Mouse (Mus musculus) megakaryocyte, embryonic 14.5 days (primary cell): ENCODE results near the gene Mgme1. TPM values are rescaled to one million over a fixed set of nuclear protein-coding genes. Genes with fewer than 3 reads are reported as not detected.

Experiments
- H3K27me3 ChIP-seq: replicated peaks from 2 replicates; pipeline ENCODE3; 2012; ENCODE audit warnings: inconsistent platforms
- H3K36me3 ChIP-seq: replicated peaks from 2 replicates; pipeline ENCODE3; 2012; ENCODE audit warnings: low read length, inconsistent platforms, mixed read lengths
- H3K4me1 ChIP-seq: 2 replicates; pipeline ENCODE4 v1.6.1; 2012; ENCODE audit warnings: inconsistent platforms
- H3K4me3 ChIP-seq: replicated peaks from 2 replicates; pipeline ENCODE3; 2012; ENCODE audit warnings: moderate library complexity, mild to moderate bottlenecking, inconsistent platforms
- H3K9me3 ChIP-seq: 2 replicates; pipeline ENCODE4 v1.6.1; 2012; ENCODE audit warnings: inconsistent platforms
- FLI1 ChIP-seq: IDR thresholded peaks from 2 replicates; pipeline ENCODE4 v1.6.1; 2012; ENCODE audit warnings: low read length, inconsistent platforms, mixed read lengths
- GATA1 ChIP-seq: IDR thresholded peaks from 3 replicates; pipeline ENCODE4 v1.6.1; 2012; ENCODE audit warnings: mixed read lengths, low read length, inconsistent platforms, borderline replicate concordance
- polyA plus RNA-seq: library from polyadenylated mRNA; stranded (reverse); fragments of >175 nt; gene quantifications from 2 replicates; pipeline ENCODE4 v1.2.3, GENCODE M21; 2012; ENCODE audit warnings: low replicate concordance; ENCODE audit not compliant: insufficient read depth

Mgme1 gene
- polyA plus RNA-seq, 1 experiment, result 1.2 TPM

DNA sequence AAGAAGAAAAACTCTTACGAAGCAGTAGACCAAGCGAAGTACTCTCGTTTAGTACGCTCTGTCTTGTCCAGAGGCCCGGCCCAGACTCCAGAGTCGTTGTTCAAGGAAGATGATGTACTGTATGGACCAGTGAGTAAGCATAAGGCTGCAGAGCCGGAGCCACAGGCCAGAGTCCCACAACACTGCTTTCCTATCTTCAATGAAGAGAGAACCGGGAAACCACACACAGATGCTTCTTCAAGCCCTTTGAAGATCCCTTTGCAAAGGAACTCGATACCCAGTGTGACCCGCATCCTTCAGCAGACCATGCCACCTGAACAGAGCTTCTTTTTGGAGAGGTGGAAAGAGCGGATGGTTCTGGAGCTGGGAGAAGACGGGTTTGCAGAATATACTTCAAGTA lies 1.6 kb downstream of the Mgme1 start:
- no peaks in the 10 kb centered on the region for H3K9me3 ChIP-seq
- TF ChIP-seq GATA1, result no peak
- no peak for TF ChIP-seq FLI1
- peak overlapping the region; percentile 60 for H3K4me3 ChIP-seq
- H3K27me3 ChIP-seq, result no peaks in the 10 kb centered on the region
- peaks cover 73% of the 10 kb centered on the region for H3K4me1 ChIP-seq
- peaks cover 26% of the 10 kb centered on the region for H3K36me3 ChIP-seq

DNA sequence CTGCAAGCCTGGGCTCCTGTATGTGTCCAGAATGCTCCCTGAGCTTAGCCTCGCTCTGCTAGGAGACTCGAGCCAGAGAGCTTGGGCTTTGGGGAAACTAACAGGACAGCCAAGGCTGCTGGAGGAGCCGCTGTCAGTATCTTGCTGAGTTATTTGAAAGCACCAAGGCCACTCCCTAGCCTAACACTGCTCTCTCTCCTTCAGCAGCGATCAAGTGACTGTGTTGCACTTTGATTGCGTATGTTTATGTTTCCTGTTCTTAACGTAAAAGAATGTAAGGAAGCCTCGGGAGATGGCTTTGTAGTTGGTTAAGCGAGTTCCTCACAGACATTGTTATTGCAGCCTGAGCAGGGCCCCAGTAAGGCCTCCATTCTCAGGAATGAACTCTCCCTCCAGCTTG lies 4.3 kb downstream of the Mgme1 start:
- TF ChIP-seq FLI1 (no peak), GATA1 (no peak)
- H3K4me3 ChIP-seq, result peak overlapping the region; percentile 81
- no peaks in the 10 kb centered on the region for H3K9me3 ChIP-seq
- no peaks in the 10 kb centered on the region for H3K27me3 ChIP-seq
- peaks cover 74% of the 10 kb centered on the region for H3K4me1 ChIP-seq
- H3K36me3 ChIP-seq, result peaks cover 48% of the 10 kb centered on the region

DNA sequence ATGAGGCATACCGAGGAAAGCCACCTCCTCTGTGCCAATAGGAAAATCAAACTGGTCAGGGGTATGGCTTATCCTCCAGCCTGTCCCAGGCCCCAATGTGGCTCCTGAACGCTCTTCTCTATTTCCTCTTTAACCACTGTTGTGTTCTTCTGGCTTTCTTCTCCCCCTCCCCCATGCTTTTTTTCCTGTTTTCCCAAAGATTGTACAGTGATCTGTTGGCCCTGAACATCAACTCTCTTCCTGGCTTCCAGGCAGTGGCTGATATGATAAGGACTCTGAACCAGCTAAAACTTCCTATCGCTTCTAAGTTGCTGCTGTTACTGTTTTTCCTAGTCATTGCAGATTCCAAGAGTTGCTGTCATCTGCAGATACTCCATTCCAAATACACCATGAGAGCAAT lies 6.4 kb downstream of the Mgme1 start:
- Histone ChIP-seq H3K4me3 (peak overlapping the region; percentile 9), H3K9me3 (no peaks in the 10 kb centered on the region), H3K27me3 (no peaks in the 10 kb centered on the region), H3K4me1 (peaks cover 75% of the 10 kb centered on the region), H3K36me3 (peaks cover 58% of the 10 kb centered on the region)
- TF ChIP-seq GATA1 (no peak), FLI1 (no peak)

GRCm38 (mm10) chr2:144279742-144280141 lies 9.3 kb downstream of the Mgme1 start:
- Histone ChIP-seq H3K27me3 (no peaks in the 10 kb centered on the region), H3K9me3 (no peaks in the 10 kb centered on the region), H3K4me1 (peaks cover 46% of the 10 kb centered on the region), H3K36me3 (peaks cover 46% of the 10 kb centered on the region), H3K4me3 (no peak overlapping the region)
- no peak for TF ChIP-seq GATA1
- no peak for TF ChIP-seq FLI1

GRCm38 (mm10) chr2:144280568-144280967 lies 10.1 kb downstream of the Mgme1 start:
- Histone ChIP-seq H3K4me3 (no peak overlapping the region), H3K36me3 (peaks cover 41% of the 10 kb centered on the region), H3K27me3 (no peaks in the 10 kb centered on the region), H3K4me1 (peaks cover 39% of the 10 kb centered on the region), H3K9me3 (no peaks in the 10 kb centered on the region)
- TF ChIP-seq GATA1 (no peak), FLI1 (no peak)

DNA sequence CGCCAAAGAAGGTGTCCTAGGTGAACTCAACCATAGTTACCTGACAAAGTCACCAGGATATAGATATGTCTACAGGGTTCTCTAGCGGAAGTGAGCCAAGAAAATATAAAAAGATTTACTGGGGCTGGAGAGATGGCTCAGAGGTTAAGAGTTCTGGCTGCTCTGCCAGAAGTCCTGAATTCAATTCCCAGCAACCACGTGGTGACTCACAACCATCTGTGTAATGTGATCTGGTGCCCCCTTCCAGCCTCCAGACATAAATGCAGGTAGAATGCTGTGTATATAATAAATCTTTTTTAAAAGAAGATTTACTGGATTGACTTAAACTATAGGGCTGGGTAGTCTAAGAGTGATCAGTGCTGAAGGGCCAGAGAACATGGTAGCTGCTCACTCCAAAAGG lies 11.0 kb downstream of the Mgme1 start:
- no peaks in the 10 kb centered on the region for H3K27me3 ChIP-seq
- H3K4me3 ChIP-seq, result no peak overlapping the region
- H3K9me3 ChIP-seq, result no peaks in the 10 kb centered on the region
- TF ChIP-seq FLI1 (no peak), GATA1 (no peak)
- H3K36me3 ChIP-seq, result peaks cover 37% of the 10 kb centered on the region
- H3K4me1 ChIP-seq, result peaks cover 33% of the 10 kb centered on the region

DNA sequence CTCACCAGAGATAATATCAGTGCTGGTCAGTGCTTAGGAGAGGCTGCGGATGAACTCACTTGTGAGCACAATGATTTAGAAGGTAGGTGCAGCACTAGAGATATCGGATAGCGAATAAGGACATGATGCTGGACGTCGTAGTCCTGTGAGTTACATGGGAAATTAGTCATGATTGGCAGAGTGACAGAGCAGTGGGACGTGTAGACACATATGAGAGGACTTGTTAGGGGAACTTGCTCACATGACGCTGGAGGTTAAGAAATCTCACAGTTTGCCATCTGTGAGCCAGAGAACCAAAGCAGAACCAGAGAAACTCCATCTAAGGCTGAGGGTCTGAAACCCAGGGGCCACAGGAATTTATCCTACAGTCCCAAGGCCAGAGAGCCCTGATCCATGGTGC lies 19.9 kb downstream of the Mgme1 start:
- Histone ChIP-seq H3K36me3 (no peaks in the 10 kb centered on the region), H3K9me3 (no peaks in the 10 kb centered on the region), H3K4me3 (no peak overlapping the region), H3K27me3 (no peaks in the 10 kb centered on the region), H3K4me1 (peaks cover 54% of the 10 kb centered on the region)
- TF ChIP-seq GATA1 (no peak), FLI1 (no peak)

DNA sequence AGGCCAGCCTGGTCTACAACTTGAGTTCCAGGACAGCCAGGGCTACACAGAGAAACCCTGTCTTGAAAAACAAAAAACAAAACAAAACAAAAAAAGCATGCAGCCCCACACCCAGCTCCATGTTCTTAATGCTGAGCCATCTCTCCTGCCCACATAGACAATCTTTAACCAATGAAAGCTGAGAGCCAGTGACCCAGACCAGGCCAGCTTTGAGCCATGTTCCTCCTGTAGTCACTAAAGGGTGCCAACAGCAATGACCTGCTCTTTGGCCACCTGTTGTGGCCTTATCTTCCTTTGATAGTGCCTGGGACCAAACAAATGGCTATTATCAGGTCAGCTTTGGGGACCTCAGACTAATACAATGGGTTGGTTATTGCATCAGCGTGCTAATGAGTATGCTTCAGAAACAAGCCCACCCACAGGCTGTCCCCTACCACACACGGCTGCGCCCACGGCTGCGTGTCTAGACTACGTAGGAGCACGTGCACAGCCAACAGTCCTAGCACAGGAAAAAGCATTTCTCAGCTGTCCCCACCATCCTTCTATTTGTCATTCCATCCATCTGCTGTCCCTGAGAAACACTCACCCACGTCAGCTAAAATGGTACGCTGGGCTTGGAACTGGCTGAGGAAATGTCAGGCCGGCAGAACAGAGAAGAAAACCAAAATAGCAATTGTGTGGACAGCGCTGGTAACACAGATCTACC lies 21.3 kb downstream of the Mgme1 start:
- H3K27me3 ChIP-seq, result no peaks in the 10 kb centered on the region
- peak overlapping the region; percentile 53 for H3K4me3 ChIP-seq
- H3K36me3 ChIP-seq, result no peaks in the 10 kb centered on the region
- TF ChIP-seq FLI1 (no peak), GATA1 (no peak)
- peaks cover 60% of the 10 kb centered on the region for H3K4me1 ChIP-seq
- H3K9me3 ChIP-seq, result no peaks in the 10 kb centered on the region

- no peaks in the 10 kb centered on the region for H3K9me3 ChIP-seq
- H3K4me3 ChIP-seq, result no peak overlapping the region
- H3K36me3 ChIP-seq, result no peaks in the 10 kb centered on the region
- no peaks in the 10 kb centered on the region for H3K27me3 ChIP-seq
- H3K4me1 ChIP-seq, result peaks cover 67% of the 10 kb centered on the region
- TF ChIP-seq GATA1 (no peak), FLI1 (no peak)
Measured at GRCm38 (mm10) chr2:144295145-144295735, 24.8 kb downstream of the Mgme1 start.

DNA sequence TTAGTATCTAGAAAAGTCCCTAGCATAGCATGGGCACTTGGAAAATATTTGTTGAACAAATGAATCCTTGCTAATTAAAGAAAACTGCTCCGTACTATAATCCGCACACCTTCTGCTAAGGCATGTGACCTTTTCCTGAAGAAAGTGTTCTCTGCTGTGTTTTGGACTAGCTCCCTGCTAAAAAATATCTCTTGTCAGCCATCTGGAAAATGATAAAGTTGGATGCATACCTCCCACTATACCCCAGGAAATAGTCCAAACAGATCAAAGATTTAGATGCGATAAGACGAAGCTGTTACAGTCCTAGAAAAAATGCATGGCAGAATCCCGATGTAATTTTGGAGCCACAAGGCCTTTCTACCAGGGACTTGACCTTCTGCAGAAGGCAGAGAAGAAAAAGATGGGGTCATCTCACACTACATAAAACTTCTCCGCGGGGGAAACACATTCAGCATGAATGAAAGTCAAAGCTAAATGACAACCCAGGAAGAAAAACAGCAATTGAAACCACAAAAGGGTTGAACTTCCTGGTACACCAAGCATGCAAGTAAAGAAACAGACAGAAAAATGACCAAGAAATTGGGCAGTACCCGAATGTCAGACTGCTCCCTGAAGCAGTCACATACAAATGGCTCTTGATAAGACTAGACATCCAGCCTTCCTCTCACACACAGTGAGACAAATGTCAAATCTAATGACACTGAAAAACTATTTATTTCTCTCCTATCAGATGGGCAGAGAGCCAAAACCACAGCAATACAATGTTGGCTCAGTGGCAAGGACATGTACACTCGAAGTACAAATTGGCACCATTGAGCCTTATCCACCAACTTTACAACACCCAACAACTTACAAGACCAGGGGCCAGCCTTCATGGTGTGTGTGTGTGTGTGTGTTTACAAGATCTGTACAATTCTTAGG lies 29.5 kb downstream of the Mgme1 start:
- TF ChIP-seq FLI1 (no peak), GATA1 (peak; percentile 90; the same call in 1 of the 3 replicates)
- Histone ChIP-seq H3K4me3 (peak overlapping the region; percentile 79), H3K4me1 (peaks cover 55% of the 10 kb centered on the region), H3K9me3 (no peaks in the 10 kb centered on the region), H3K36me3 (no peaks in the 10 kb centered on the region), H3K27me3 (no peaks in the 10 kb centered on the region)

DNA sequence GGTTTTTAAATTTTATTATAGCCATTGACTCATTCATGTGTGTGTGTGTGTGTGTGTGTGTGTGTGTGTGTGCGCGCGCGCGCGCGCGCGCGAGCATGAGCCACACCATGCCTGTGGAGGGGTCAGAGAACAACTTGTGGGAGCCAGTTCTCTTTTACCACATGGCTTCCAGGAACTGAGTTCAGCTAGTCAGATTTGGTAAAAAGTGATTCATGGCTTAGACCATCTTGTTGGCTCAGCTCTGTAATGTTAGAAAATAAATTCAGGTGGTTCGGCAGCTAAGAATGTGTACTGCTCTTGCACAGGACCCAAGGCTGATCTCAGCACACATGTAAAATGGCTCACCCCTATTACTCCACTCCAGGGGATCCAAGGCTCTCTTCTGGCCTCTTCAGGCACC lies 30.6 kb downstream of the Mgme1 start:
- Histone ChIP-seq H3K36me3 (no peaks in the 10 kb centered on the region), H3K9me3 (no peaks in the 10 kb centered on the region), H3K4me1 (peaks cover 44% of the 10 kb centered on the region), H3K4me3 (no peak overlapping the region), H3K27me3 (no peaks in the 10 kb centered on the region)
- TF ChIP-seq FLI1, result no peak
- TF ChIP-seq GATA1, result no peak
